Mouse (Mus musculus) neural tube, embryonic 12.5 days (tissue): ENCODE results near the gene Prpf8. TPM values are rescaled to one million over a fixed set of nuclear protein-coding genes. Genes with fewer than 3 reads are reported as not detected.
A peak's percentile ranks its signal among the peaks of the same experiment; 100 is the strongest.

ENCODE experiments used
- ATAC-seq: fragments of 200-750 bp; cut with Nextera tagmentation; 2 replicates; pipeline ENCODE4 v1.8.0; 2017; ENCODE audit warnings: low read depth, mild to moderate bottlenecking, moderate TSS enrichment, moderate library complexity; ENCODE audit not compliant: low FRiP score
- H3K27ac ChIP-seq: fragments of 300-500 bp; sonication (generic); 2 replicates; pipeline ENCODE4 v1.5.1; 2016
- H3K27me3 ChIP-seq: fragments of 300-500 bp; sonication (generic); replicated peaks from 2 replicates; pipeline ENCODE4 v1.6.1; 2016; ENCODE audit warnings: mild to moderate bottlenecking
- H3K36me3 ChIP-seq: fragments of 300-500 bp; sonication (generic); 2 replicates; pipeline ENCODE4 v1.6.1; 2016; ENCODE audit warnings: mild to moderate bottlenecking
- H3K4me1 ChIP-seq: fragments of 300-500 bp; sonication (generic); 2 replicates; pipeline ENCODE4 v1.6.1; 2016
- H3K4me2 ChIP-seq: fragments of 300-500 bp; sonication (generic); replicated peaks from 2 replicates; pipeline ENCODE4 v1.6.1; 2016; ENCODE audit warnings: mild to moderate bottlenecking
- H3K4me3 ChIP-seq: fragments of 300-500 bp; sonication (generic); 2 replicates; pipeline ENCODE4 v1.5.1; 2016
- H3K9ac ChIP-seq: fragments of 300-500 bp; sonication (generic); 2 replicates; pipeline ENCODE4 v1.6.1; 2016; ENCODE audit warnings: mild to moderate bottlenecking
- H3K9me3 ChIP-seq: fragments of 300-500 bp; sonication (generic); 2 replicates; pipeline ENCODE4 v1.6.1; 2016; ENCODE audit warnings: mild to moderate bottlenecking
- WGBS: fragments of 180-500 bp; shearing (Covaris S2); methylation state at CpG from one replicate; pipeline ENCODE4 v1.1.7; 2016; 5-methylcytosine and 5-hydroxymethylcytosine counted together
- polyA plus RNA-seq: library from polyadenylated mRNA; unstranded; fragments of >200 nt; fragmentation: Nextera tagmentation; extraction: Ambion mirVana; gene quantifications from 2 replicates; pipeline ENCODE4 v1.2.1, GENCODE M21; 2016

Gene Prpf8
- polyA plus RNA-seq, 1 experiment from 2014 or later = 68.3 TPM

GRCm38 (mm10) chr11:75531469-75532242, 45.0 kb downstream of the Prpf8 start, which contains the start of gene Slc43a2:
Gene Slc43a2 (plus strand): TSS chr11:75531694.
- Histone ChIP-seq H3K27me3 (no peaks in the 10 kb centered on the region), H3K4me3 (peak within 1 kb of the TSS; percentile 70), H3K9me3 (no peaks in the 10 kb centered on the region), H3K36me3 (no peaks in the 10 kb centered on the region), H3K4me1 (peaks cover 30% of the 10 kb centered on the region), H3K4me2 (peak within 1 kb of the TSS; percentile 98), H3K27ac (peak within 1 kb of the TSS; percentile 79), H3K9ac (peak within 1 kb of the TSS; percentile 96)
- peak; percentile 94 for ATAC-seq
- WGBS = under 1% methylated on average over 62 of the region's 62 CpGs

GRCm38 (mm10) chr11:75532340-75533277, 46.0 kb downstream of the Prpf8 start:
- Histone ChIP-seq H3K36me3 (no peaks in the 10 kb centered on the region), H3K4me2 (peak overlapping the region; percentile 98), H3K27me3 (no peaks in the 10 kb centered on the region), H3K9me3 (no peaks in the 10 kb centered on the region), H3K4me1 (peaks cover 34% of the 10 kb centered on the region), H3K4me3 (peak overlapping the region; percentile 70), H3K9ac (peak overlapping the region; percentile 96), H3K27ac (peak overlapping the region; percentile 26; the same call in 1 of the 2 replicates)
- WGBS = 16% methylated on average over 37 of the region's 38 CpGs
- ATAC-seq = peak; percentile 25; the same call in 1 of the 2 replicates

DNA sequence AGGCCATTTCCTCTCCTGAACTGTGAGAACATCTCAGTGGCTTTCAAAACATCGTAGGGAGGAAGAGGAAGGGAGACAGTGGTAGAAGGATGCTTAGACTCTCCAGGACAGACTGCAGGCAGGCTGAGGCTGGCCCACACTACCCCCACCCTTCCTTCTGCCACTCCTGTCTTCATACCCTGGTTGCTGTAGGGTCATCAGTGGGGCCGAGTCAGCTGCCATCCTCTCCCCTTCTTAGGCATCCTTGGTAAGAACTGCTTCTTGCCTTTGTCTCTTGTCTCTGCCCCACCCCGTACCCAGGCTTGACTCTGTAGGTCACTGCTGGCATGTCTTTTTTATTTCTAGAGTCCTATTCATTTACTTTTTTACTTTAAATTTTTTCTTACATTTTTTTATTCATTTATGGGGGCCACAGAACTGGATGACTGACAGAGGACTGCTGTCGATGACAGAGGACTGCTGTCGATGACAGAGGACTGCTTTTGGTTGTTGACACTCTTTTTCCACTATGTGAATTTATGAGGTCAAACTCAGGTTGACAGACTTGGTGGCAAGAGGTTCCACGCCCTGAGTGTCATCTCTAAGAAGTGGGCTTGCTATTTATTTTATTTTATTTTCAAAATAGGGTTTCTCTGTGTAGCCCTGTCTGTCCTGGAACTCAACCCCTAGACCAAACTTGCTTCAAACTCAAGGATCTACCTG, 46.8 kb downstream of the Prpf8 start:
- H3K4me3 ChIP-seq = peak overlapping the region; percentile 9; the same call in 1 of the 2 replicates
- no peaks in the 10 kb centered on the region for H3K9me3 ChIP-seq
- H3K27me3 ChIP-seq = no peaks in the 10 kb centered on the region
- H3K4me1 ChIP-seq = peaks cover 42% of the 10 kb centered on the region
- H3K27ac ChIP-seq = no peak overlapping the region
- H3K36me3 ChIP-seq = no peaks in the 10 kb centered on the region
- peak overlapping the region; percentile 47 for H3K9ac ChIP-seq
- H3K4me2 ChIP-seq = peak overlapping the region; percentile 98
- 81% methylated on average over 6 of the region's 6 CpGs for WGBS
- ATAC-seq = no peak

GRCm38 (mm10) chr11:75534286-75535033, 47.8 kb downstream of the Prpf8 start:
- Histone ChIP-seq H3K4me1 (peaks cover 43% of the 10 kb centered on the region), H3K27ac (no peak overlapping the region), H3K27me3 (no peaks in the 10 kb centered on the region), H3K9me3 (no peaks in the 10 kb centered on the region), H3K4me2 (peak overlapping the region; percentile 36), H3K9ac (no peak overlapping the region), H3K36me3 (no peaks in the 10 kb centered on the region), H3K4me3 (no peak overlapping the region)
- 58% methylated on average over 4 of the region's 4 CpGs for WGBS
- ATAC-seq = no peak

DNA sequence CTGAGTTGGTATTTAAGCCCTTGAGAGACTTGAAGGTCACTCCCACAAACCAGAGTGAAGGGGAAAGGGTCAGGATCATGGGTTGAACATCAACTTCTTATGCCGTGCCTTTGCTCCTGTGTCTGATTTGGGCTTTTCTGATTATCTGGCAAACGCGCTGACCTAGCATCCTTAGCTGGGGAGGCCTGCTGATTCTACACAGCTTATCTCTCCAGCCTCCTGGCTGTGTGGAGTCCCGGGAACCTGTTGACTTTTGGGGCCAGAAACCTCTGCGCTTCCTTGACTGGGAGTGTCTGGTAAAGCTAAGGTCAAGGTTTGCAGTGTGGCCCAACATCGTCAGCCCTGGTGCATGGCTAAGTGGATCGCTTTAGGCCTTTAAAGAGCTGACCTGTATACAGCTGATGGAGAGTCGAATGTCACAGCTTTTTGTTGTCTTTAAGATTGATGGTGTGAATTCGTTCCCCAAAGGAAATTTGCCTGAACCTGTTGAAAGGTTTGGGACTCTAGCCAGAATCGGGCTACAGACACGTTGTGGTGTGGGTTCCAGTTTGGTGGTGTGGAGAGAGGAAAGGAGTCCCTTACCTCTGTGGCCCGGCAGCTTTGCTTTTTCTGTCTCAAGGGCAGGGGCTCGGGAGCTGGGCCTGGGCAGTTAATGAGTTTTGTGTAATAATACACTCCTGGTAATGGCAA, 48.6 kb downstream of the Prpf8 start:
- ATAC-seq = no peak
- Histone ChIP-seq H3K27ac (no peak overlapping the region), H3K9me3 (no peaks in the 10 kb centered on the region), H3K4me2 (peak overlapping the region; percentile 36), H3K27me3 (no peaks in the 10 kb centered on the region), H3K36me3 (no peaks in the 10 kb centered on the region), H3K9ac (no peak overlapping the region), H3K4me1 (peaks cover 45% of the 10 kb centered on the region), H3K4me3 (no peak overlapping the region)
- 45% methylated on average over 13 of the region's 13 CpGs for WGBS

DNA sequence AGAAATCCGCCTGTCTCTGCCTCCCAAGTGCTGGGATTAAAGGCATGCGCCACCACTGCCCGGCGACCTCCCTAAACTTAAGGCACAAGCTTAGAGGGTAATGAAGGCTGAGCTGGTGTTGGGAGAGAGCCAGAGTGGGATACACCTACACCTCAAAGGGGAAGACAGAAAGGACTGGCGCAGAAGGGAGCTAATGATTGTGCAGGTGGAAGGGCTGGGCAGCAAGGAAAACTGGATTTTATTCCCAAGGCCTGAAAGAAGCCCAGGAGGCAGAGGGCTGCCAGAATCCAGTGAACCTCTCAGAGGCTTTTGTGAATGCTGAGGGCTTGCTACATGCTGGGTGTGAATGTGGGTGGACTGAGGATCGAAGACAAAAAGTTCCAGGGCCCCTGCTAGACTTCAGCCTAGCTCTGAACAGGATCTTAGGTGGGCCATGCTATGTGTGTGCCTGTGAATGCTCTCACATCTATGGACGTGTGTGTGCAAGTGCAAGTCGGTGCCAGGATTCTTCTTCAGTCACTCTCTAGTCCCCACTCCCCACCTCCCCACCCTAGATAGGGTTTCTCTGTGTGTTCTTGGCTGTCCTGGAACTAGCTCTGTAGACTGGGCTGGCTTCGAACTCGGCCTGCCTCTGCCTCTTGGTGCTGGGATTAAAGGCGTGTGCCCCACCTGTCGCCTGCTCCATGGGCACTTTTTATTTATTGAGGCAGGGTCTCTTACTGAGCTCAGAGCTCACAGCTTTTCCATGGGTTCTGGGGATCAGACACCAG, 49.8 kb downstream of the Prpf8 start:
- H3K27ac ChIP-seq = no peak overlapping the region
- H3K27me3 ChIP-seq = no peaks in the 10 kb centered on the region
- H3K4me2 ChIP-seq = no peak overlapping the region
- no peak for ATAC-seq
- H3K36me3 ChIP-seq = 0 out of 2 replicates have a peak, but pooled peaks cover 5% of the 10 kb centered on the region
- WGBS = 89% methylated on average over 12 of the region's 12 CpGs
- peaks cover 45% of the 10 kb centered on the region for H3K4me1 ChIP-seq
- no peak overlapping the region for H3K9ac ChIP-seq
- no peaks in the 10 kb centered on the region for H3K9me3 ChIP-seq
- H3K4me3 ChIP-seq = no peak overlapping the region

GRCm38 (mm10) chr11:75537025-75537414, 50.4 kb downstream of the Prpf8 start:
- H3K27me3 ChIP-seq = no peaks in the 10 kb centered on the region
- no peak overlapping the region for H3K4me3 ChIP-seq
- 0 out of 2 replicates have a peak, but pooled peaks cover 5% of the 10 kb centered on the region for H3K36me3 ChIP-seq
- no peak overlapping the region for H3K4me2 ChIP-seq
- WGBS = 89% methylated on average over 8 of the region's 8 CpGs
- ATAC-seq = no peak
- no peak overlapping the region for H3K9ac ChIP-seq
- no peak overlapping the region for H3K27ac ChIP-seq
- H3K9me3 ChIP-seq = no peaks in the 10 kb centered on the region
- H3K4me1 ChIP-seq = peaks cover 45% of the 10 kb centered on the region

GRCm38 (mm10) chr11:75537491-75538183, 51.0 kb downstream of the Prpf8 start:
- 0 out of 2 replicates have a peak, but pooled peaks cover 5% of the 10 kb centered on the region for H3K36me3 ChIP-seq
- H3K4me3 ChIP-seq = no peak overlapping the region
- H3K27ac ChIP-seq = no peak overlapping the region
- H3K4me1 ChIP-seq = peaks cover 39% of the 10 kb centered on the region
- ATAC-seq = 0 out of 2 replicates have a peak, but pooled peaks have one; percentile 15
- H3K9ac ChIP-seq = 0 out of 2 replicates have a peak overlapping the region, but pooled peaks have one; percentile 14
- 49% methylated on average over 11 of the region's 11 CpGs for WGBS
- no peaks in the 10 kb centered on the region for H3K9me3 ChIP-seq
- H3K27me3 ChIP-seq = no peaks in the 10 kb centered on the region
- no peak overlapping the region; the same call in 1 of the 2 replicates for H3K4me2 ChIP-seq

GRCm38 (mm10) chr11:75538184-75538969, 51.8 kb downstream of the Prpf8 start:
- H3K36me3 ChIP-seq = peaks cover 5% of the 10 kb centered on the region; the same call in 1 of the 2 replicates
- H3K4me1 ChIP-seq = peaks cover 33% of the 10 kb centered on the region
- no peak overlapping the region; the same call in 1 of the 2 replicates for H3K4me2 ChIP-seq
- WGBS = 70% methylated on average over 9 of the region's 9 CpGs
- H3K27me3 ChIP-seq = no peaks in the 10 kb centered on the region
- no peak overlapping the region for H3K27ac ChIP-seq
- no peak for ATAC-seq
- H3K9me3 ChIP-seq = no peaks in the 10 kb centered on the region
- H3K4me3 ChIP-seq = no peak overlapping the region
- H3K9ac ChIP-seq = 0 out of 2 replicates have a peak overlapping the region, but pooled peaks have one; percentile 14
